Mouse (Mus musculus) intestine, postnatal 0 days (tissue): ENCODE results near the gene Alg12. TPM values are rescaled to one million over a fixed set of nuclear protein-coding genes. Genes with fewer than 3 reads are reported as not detected.

ENCODE experiments used
- ATAC-seq: fragments of 200-750 bp; cut with Nextera tagmentation; 2 replicates; pipeline ENCODE4 v1.8.0; 2017; ENCODE audit warnings: mild to moderate bottlenecking, moderate TSS enrichment, moderate library complexity
- H3K27ac ChIP-seq: fragments of 300-500 bp; sonication (generic); 2 replicates; pipeline ENCODE4 v1.5.1; 2014; ENCODE audit warnings: mild to moderate bottlenecking, low read depth, low read length, moderate library complexity
- H3K27me3 ChIP-seq: fragments of 300-500 bp; sonication (generic); replicated peaks from 2 replicates; pipeline ENCODE4 v1.6.1; 2014; ENCODE audit warnings: low read length, mixed read lengths; ENCODE audit not compliant: control insufficient read depth, insufficient read depth
- H3K36me3 ChIP-seq: fragments of 300-500 bp; sonication (generic); 2 replicates; pipeline ENCODE4 v1.6.1; 2014; ENCODE audit warnings: mild to moderate bottlenecking, moderate library complexity; ENCODE audit not compliant: control insufficient read depth, insufficient read depth
- H3K4me1 ChIP-seq: fragments of 300-500 bp; sonication (generic); replicated peaks from 2 replicates; pipeline ENCODE4 v1.6.1; 2014; ENCODE audit warnings: antibody characterized with exemption, low read length, mixed read lengths; ENCODE audit not compliant: control insufficient read depth, insufficient read depth
- H3K4me2 ChIP-seq: fragments of 300-500 bp; sonication (generic); replicated peaks from 2 replicates; pipeline ENCODE4 v1.6.1; 2014; ENCODE audit warnings: low read depth, mild to moderate bottlenecking, moderate library complexity
- H3K4me3 ChIP-seq: fragments of 300-500 bp; sonication (generic); 2 replicates; pipeline ENCODE4 v1.5.1; 2014; ENCODE audit warnings: low read depth, low read length
- H3K9ac ChIP-seq: fragments of 300-500 bp; sonication (generic); 2 replicates; pipeline ENCODE4 v1.6.1; 2014; ENCODE audit warnings: mild to moderate bottlenecking, low read depth, low read length
- H3K9me3 ChIP-seq: fragments of 300-500 bp; sonication (generic); 2 replicates; pipeline ENCODE4 v1.6.1; 2016; ENCODE audit warnings: mixed run types; ENCODE audit not compliant: control insufficient read depth
- CTCF ChIP-seq: sonication (generic); IDR thresholded peaks from 2 replicates; pipeline ENCODE4 v1.5.1; 2016; ENCODE audit warnings: low read depth, mild to moderate bottlenecking, control low read depth, antibody characterized with exemption, moderate library complexity
- WGBS: fragments of 180-500 bp; shearing (Covaris S2); extraction: QIAGEN DNeasy Blood & Tissue Kit; methylation state at CpG from one replicate; pipeline ENCODE4 v1.1.7; 2014; 5-methylcytosine and 5-hydroxymethylcytosine counted together
- polyA plus RNA-seq: library from polyadenylated mRNA; unstranded; fragments of >200 nt; fragmentation: Nextera tagmentation; extraction: Ambion mirVana; gene quantifications from 2 replicates; pipeline ENCODE4 v1.2.1, GENCODE M21; 2015

Gene Alg12
- polyA plus RNA-seq, 1 experiment from 2014 or later: 7.3 TPM

GRCm38 (mm10) chr15:88860781-88861180, 41.7 kb upstream of the Alg12 start:
- TF ChIP-seq CTCF: no peak
- H3K9me3 ChIP-seq: no peaks in the 10 kb centered on the region
- H3K27ac ChIP-seq: no peak overlapping the region
- peaks cover 8% of the 10 kb centered on the region; the same call in 1 of the 2 replicates for H3K4me1 ChIP-seq
- no peak for ATAC-seq
- H3K36me3 ChIP-seq: peaks cover 17% of the 10 kb centered on the region; the same call in 1 of the 2 replicates
- H3K4me2 ChIP-seq: no peak overlapping the region
- WGBS: 89% methylated on average over 3 of the region's 3 CpGs
- no peaks in the 10 kb centered on the region for H3K27me3 ChIP-seq
- H3K4me3 ChIP-seq: no peak overlapping the region
- no peak overlapping the region for H3K9ac ChIP-seq

GRCm38 (mm10) chr15:88859206-88859970, 40.3 kb upstream of the Alg12 start:
- Histone ChIP-seq H3K4me2 (no peak overlapping the region), H3K9ac (no peak overlapping the region), H3K9me3 (no peaks in the 10 kb centered on the region), H3K27me3 (no peaks in the 10 kb centered on the region), H3K4me3 (no peak overlapping the region), H3K36me3 (0 out of 2 replicates have a peak, but pooled peaks cover 3% of the 10 kb centered on the region), H3K27ac (no peak overlapping the region), H3K4me1 (peaks cover 3% of the 10 kb centered on the region)
- ATAC-seq: no peak
- 74% methylated on average over 8 of the region's 8 CpGs for WGBS
- TF ChIP-seq CTCF: no peak

GRCm38 (mm10) chr15:88858707-88859106, 39.6 kb upstream of the Alg12 start:
- WGBS: 68% methylated on average over 2 of the region's 2 CpGs
- Histone ChIP-seq H3K27me3 (no peaks in the 10 kb centered on the region), H3K36me3 (no peaks in the 10 kb centered on the region), H3K9ac (no peak overlapping the region), H3K4me3 (no peak overlapping the region), H3K9me3 (no peaks in the 10 kb centered on the region), H3K4me2 (no peak overlapping the region), H3K27ac (no peak overlapping the region), H3K4me1 (peaks cover 5% of the 10 kb centered on the region; the same call in 1 of the 2 replicates)
- no peak for TF ChIP-seq CTCF
- ATAC-seq: no peak

- WGBS: 83% methylated on average over 3 of the region's 3 CpGs
- ATAC-seq: no peak
- Histone ChIP-seq H3K9ac (no peak overlapping the region), H3K27ac (no peak overlapping the region), H3K4me2 (no peak overlapping the region), H3K9me3 (no peaks in the 10 kb centered on the region), H3K27me3 (no peaks in the 10 kb centered on the region), H3K4me1 (peaks cover 5% of the 10 kb centered on the region; the same call in 1 of the 2 replicates), H3K36me3 (no peaks in the 10 kb centered on the region), H3K4me3 (no peak overlapping the region)
- TF ChIP-seq CTCF: no peak
Measured at GRCm38 (mm10) chr15:88858141-88858541, 39.0 kb upstream of the Alg12 start.

- Histone ChIP-seq H3K4me2 (no peak overlapping the region), H3K9ac (no peak overlapping the region), H3K27me3 (no peaks in the 10 kb centered on the region), H3K36me3 (no peaks in the 10 kb centered on the region), H3K27ac (no peak overlapping the region), H3K9me3 (no peaks in the 10 kb centered on the region), H3K4me3 (no peak overlapping the region), H3K4me1 (peaks cover 5% of the 10 kb centered on the region; the same call in 1 of the 2 replicates)
- ATAC-seq: no peak
- TF ChIP-seq CTCF: no peak
- 95% methylated on average over 7 of the region's 7 CpGs for WGBS
Measured at GRCm38 (mm10) chr15:88857361-88857760, 38.2 kb upstream of the Alg12 start.

- no peak overlapping the region for H3K9ac ChIP-seq
- no peak overlapping the region for H3K27ac ChIP-seq
- WGBS: 84% methylated on average over 5 of the region's 5 CpGs
- H3K4me1 ChIP-seq: peaks cover 5% of the 10 kb centered on the region; the same call in 1 of the 2 replicates
- no peaks in the 10 kb centered on the region for H3K9me3 ChIP-seq
- H3K4me2 ChIP-seq: no peak overlapping the region
- ATAC-seq: no peak
- H3K27me3 ChIP-seq: no peaks in the 10 kb centered on the region
- no peaks in the 10 kb centered on the region for H3K36me3 ChIP-seq
- no peak overlapping the region for H3K4me3 ChIP-seq
- no peak for TF ChIP-seq CTCF
Measured at GRCm38 (mm10) chr15:88856613-88857012, 37.5 kb upstream of the Alg12 start.
